Mouse (Mus musculus): ENCODE data around the gene Ccdc124. TPM values are rescaled to one million over a fixed set of nuclear protein-coding genes. Genes with fewer than 3 reads are reported as not detected.
A peak's percentile ranks its signal among the peaks of the same experiment; 100 is the strongest.

Ccdc124 gene
- polyA plus RNA-seq, 1 experiment from 2014 or later: 43.1 TPM

GRCm38 (mm10) chr8:70879500-70879899 lies 5.8 kb upstream of the Ccdc124 start:
- Histone ChIP-seq H3K4me1 (ENCODE audit: control insufficient read depth, low read depth, low read length) (peaks cover 4% of the 10 kb centered on the region), H3K9ac (ENCODE audit: low read depth, low read length) (no peak overlapping the region), H3K4me2 (ENCODE audit: low read depth, low read length) (no peak overlapping the region), H3K9me3 (replicated peaks; ENCODE audit: control insufficient read depth, low read length) (no peaks in the 10 kb centered on the region), H3K27ac (ENCODE audit: low read length) (no peak overlapping the region), H3K36me3 (ENCODE audit: control insufficient read depth, insufficient read depth) (no peaks in the 10 kb centered on the region), H3K4me3 (ENCODE audit: low read depth, low read length) (no peak overlapping the region), H3K27me3 (ENCODE audit: control insufficient read depth, insufficient read depth, low read depth, low read length) (peaks cover 13% of the 10 kb centered on the region)
- no peak for ATAC-seq (ENCODE audit: low read depth)
- 53% methylated on average over 4 of the region's 4 CpGs for WGBS (ENCODE audit: insufficient replicate concordance)

- H3K36me3 ChIP-seq (ENCODE audit: control insufficient read depth, insufficient read depth): no peaks in the 10 kb centered on the region
These were observed 4.4 kb upstream of the Ccdc124 start for GRCm38 (mm10) chr8:70878178-70878577.

DNA sequence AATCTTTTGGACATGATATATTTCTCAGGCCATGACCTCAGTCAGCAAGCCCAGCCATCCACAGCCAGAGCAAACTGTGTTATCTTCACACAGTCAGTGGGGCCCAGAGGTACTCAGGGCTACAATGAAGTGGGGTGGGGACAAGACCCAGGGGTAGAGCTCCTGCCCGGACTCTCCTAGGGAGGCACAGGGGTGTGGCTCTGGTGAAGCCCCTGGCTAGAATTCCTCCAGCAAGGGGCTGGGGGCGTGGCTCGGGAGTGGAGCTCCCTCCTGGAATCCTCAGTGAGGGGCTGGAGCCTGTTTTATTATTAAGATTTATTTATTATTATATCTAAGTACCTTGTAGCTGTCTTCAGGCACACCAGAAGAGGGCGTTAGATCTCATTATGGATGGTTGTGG lies 2.6 kb upstream of the Ccdc124 start:
- Histone ChIP-seq H3K9ac (ENCODE audit: low read depth, low read length) (no peak overlapping the region), H3K4me1 (ENCODE audit: control insufficient read depth, low read depth, low read length) (peaks cover 16% of the 10 kb centered on the region), H3K36me3 (ENCODE audit: control insufficient read depth, insufficient read depth) (no peaks in the 10 kb centered on the region), H3K27me3 (ENCODE audit: control insufficient read depth, insufficient read depth, low read depth, low read length) (peaks cover 13% of the 10 kb centered on the region), H3K4me3 (ENCODE audit: low read depth, low read length) (no peak overlapping the region), H3K27ac (ENCODE audit: low read length) (no peak overlapping the region), H3K9me3 (replicated peaks; ENCODE audit: control insufficient read depth, low read length) (no peaks in the 10 kb centered on the region), H3K4me2 (ENCODE audit: low read depth, low read length) (no peak overlapping the region)
- no peak for ATAC-seq (ENCODE audit: low read depth)
- WGBS (ENCODE audit: insufficient replicate concordance): 36% methylated on average over 4 of the region's 4 CpGs

More at GRCm38 (mm10) chr8:70878178-70878577, 4.4 kb upstream of the Ccdc124 start:
- 39% methylated on average over 2 of the region's 2 CpGs for WGBS (ENCODE audit: insufficient replicate concordance)
- H3K9ac ChIP-seq (ENCODE audit: low read depth, low read length): no peak overlapping the region
- H3K27me3 ChIP-seq (ENCODE audit: control insufficient read depth, insufficient read depth, low read depth, low read length): peaks cover 13% of the 10 kb centered on the region
- no peak overlapping the region for H3K4me3 ChIP-seq (ENCODE audit: low read depth, low read length)
- H3K9me3 ChIP-seq (replicated peaks; ENCODE audit: control insufficient read depth, low read length): no peaks in the 10 kb centered on the region
- H3K4me1 ChIP-seq (ENCODE audit: control insufficient read depth, low read depth, low read length): peaks cover 8% of the 10 kb centered on the region
- no peak overlapping the region for H3K4me2 ChIP-seq (ENCODE audit: low read depth, low read length)
- no peak for ATAC-seq (ENCODE audit: low read depth)
- H3K27ac ChIP-seq (ENCODE audit: low read length): no peak overlapping the region

GRCm38 (mm10) chr8:70874441-70874840 lies 706 bp upstream of the Ccdc124 start:
- Histone ChIP-seq H3K27me3 (ENCODE audit: control insufficient read depth, insufficient read depth, low read depth, low read length) (peaks cover 2% of the 10 kb centered on the region; the same call in 1 of the 2 replicates), H3K9me3 (replicated peaks; ENCODE audit: control insufficient read depth, low read length) (no peaks in the 10 kb centered on the region)
- WGBS (ENCODE audit: insufficient replicate concordance): 77% methylated on average over 13 of the region's 13 CpGs

DNA sequence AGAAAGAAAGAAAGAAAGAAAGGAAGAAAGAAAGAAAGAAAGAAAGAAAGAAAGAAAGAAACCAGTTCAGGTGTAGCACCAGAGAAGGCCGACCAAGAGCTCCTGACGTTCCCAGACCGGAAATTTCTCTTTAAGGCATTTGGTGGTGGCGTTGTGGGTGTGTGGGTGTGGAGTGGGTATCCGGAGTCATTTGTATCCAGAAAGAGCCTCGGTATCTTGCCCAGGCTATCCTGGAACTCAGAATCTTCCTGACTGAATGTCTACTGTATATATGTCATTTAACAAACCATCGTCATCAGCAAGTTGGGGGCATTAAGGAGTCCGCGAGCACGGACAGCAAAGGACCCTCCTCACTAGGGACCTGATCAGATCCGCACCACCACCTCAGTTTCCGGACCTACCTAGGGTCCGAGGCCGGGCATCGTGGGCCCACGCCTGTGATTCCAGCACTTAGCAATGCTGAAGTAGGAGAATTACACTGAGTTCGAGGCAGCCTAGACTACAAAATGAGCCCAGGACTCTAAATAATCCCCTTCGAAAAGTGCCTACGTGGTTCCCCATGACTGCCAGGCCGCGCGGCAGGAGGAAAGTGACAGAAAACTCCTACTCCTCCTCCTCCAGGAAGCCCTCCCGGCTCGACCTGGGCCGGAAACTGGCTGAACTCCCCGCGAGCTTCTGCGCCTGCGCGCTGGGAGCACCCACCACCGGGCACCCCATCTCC lies 932 bp downstream of the Ccdc124 start:
- peak overlapping the region; percentile 64 for H3K27ac ChIP-seq (ENCODE audit: low read length)
- ATAC-seq (ENCODE audit: low read depth): no peak

More at GRCm38 (mm10) chr8:70874441-70874840, 706 bp upstream of the Ccdc124 start:
- ATAC-seq (ENCODE audit: low read depth): no peak
- no peak overlapping the region for H3K27ac ChIP-seq (ENCODE audit: low read length)
- no peak overlapping the region for H3K4me3 ChIP-seq (ENCODE audit: low read depth, low read length)
- no peak overlapping the region for H3K9ac ChIP-seq (ENCODE audit: low read depth, low read length)
- no peak overlapping the region for H3K4me2 ChIP-seq (ENCODE audit: low read depth, low read length)
- H3K4me1 ChIP-seq (ENCODE audit: control insufficient read depth, low read depth, low read length): peaks cover 23% of the 10 kb centered on the region
- no peaks in the 10 kb centered on the region for H3K36me3 ChIP-seq (ENCODE audit: control insufficient read depth, insufficient read depth)

GRCm38 (mm10) chr8:70871195-70871807 lies 2.4 kb downstream of the Ccdc124 start:
- no peak overlapping the region for H3K27ac ChIP-seq (ENCODE audit: low read length)

More for the DNA sequence above, 932 bp downstream of the Ccdc124 start:
- peaks cover 40% of the 10 kb centered on the region for H3K4me1 ChIP-seq (ENCODE audit: control insufficient read depth, low read depth, low read length)
- peaks cover 3% of the 10 kb centered on the region; the same call in 1 of the 2 replicates for H3K36me3 ChIP-seq (ENCODE audit: control insufficient read depth, insufficient read depth)
- H3K9ac ChIP-seq (ENCODE audit: low read depth, low read length): peak overlapping the region; percentile 76
- H3K27me3 ChIP-seq (ENCODE audit: control insufficient read depth, insufficient read depth, low read depth, low read length): no peaks in the 10 kb centered on the region
- H3K4me2 ChIP-seq (ENCODE audit: low read depth, low read length): peak overlapping the region; percentile 70
- no peaks in the 10 kb centered on the region for H3K9me3 ChIP-seq (replicated peaks; ENCODE audit: control insufficient read depth, low read length)
- 3% methylated on average over 31 of the region's 31 CpGs for WGBS (ENCODE audit: insufficient replicate concordance)
- H3K4me3 ChIP-seq (ENCODE audit: low read depth, low read length): peak overlapping the region; percentile 75

DNA sequence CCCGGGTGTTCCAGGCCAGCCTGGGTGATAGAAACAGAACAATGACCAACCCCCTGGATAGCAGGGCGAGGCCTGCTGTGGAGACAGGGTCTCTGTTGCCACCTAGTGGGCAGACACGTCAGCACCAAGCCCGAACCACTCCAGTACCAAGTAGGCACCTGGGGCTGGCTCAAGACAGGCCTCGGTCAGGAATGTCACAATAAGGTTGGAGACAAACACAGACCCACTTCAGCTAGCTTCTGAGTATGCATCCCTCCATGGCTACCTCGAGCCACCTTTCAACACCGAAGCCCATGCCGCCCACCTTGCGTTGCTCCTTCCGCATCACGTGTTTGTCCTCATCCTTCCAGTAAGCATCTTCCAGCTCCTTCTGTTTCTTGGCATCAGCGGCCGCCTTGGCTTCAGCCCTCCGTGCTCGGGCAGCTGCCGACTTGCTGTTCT lies 4.1 kb downstream of the Ccdc124 start:
- peaks cover 8% of the 10 kb centered on the region for H3K27me3 ChIP-seq (ENCODE audit: control insufficient read depth, insufficient read depth, low read depth, low read length)
- no peak overlapping the region for H3K9ac ChIP-seq (ENCODE audit: low read depth, low read length)
- H3K4me1 ChIP-seq (ENCODE audit: control insufficient read depth, low read depth, low read length): peaks cover 54% of the 10 kb centered on the region
- no peak overlapping the region for H3K4me2 ChIP-seq (ENCODE audit: low read depth, low read length)
- no peak overlapping the region for H3K4me3 ChIP-seq (ENCODE audit: low read depth, low read length)
- peaks cover 3% of the 10 kb centered on the region; the same call in 1 of the 2 replicates for H3K36me3 ChIP-seq (ENCODE audit: control insufficient read depth, insufficient read depth)
- ATAC-seq (ENCODE audit: low read depth): no peak
- no peak overlapping the region for H3K27ac ChIP-seq (ENCODE audit: low read length)
- no peaks in the 10 kb centered on the region for H3K9me3 ChIP-seq (replicated peaks; ENCODE audit: control insufficient read depth, low read length)
- WGBS (ENCODE audit: insufficient replicate concordance): 51% methylated on average over 16 of the region's 16 CpGs

More at GRCm38 (mm10) chr8:70871195-70871807, 2.4 kb downstream of the Ccdc124 start:
- 85% methylated on average over 5 of the region's 5 CpGs for WGBS (ENCODE audit: insufficient replicate concordance)
- H3K4me1 ChIP-seq (ENCODE audit: control insufficient read depth, low read depth, low read length): peaks cover 43% of the 10 kb centered on the region
- H3K4me2 ChIP-seq (ENCODE audit: low read depth, low read length): no peak overlapping the region
- no peak overlapping the region for H3K4me3 ChIP-seq (ENCODE audit: low read depth, low read length)
- no peak overlapping the region for H3K9ac ChIP-seq (ENCODE audit: low read depth, low read length)
- no peak for ATAC-seq (ENCODE audit: low read depth)
- H3K36me3 ChIP-seq (ENCODE audit: control insufficient read depth, insufficient read depth): peaks cover 3% of the 10 kb centered on the region; the same call in 1 of the 2 replicates
- H3K27me3 ChIP-seq (ENCODE audit: control insufficient read depth, insufficient read depth, low read depth, low read length): no peaks in the 10 kb centered on the region
- H3K9me3 ChIP-seq (replicated peaks; ENCODE audit: control insufficient read depth, low read length): no peaks in the 10 kb centered on the region

- peaks cover 12% of the 10 kb centered on the region for H3K27me3 ChIP-seq (ENCODE audit: control insufficient read depth, insufficient read depth, low read depth, low read length)
- H3K36me3 ChIP-seq (ENCODE audit: control insufficient read depth, insufficient read depth): peaks cover 3% of the 10 kb centered on the region; the same call in 1 of the 2 replicates
- peak overlapping the region; percentile 52 for H3K4me2 ChIP-seq (ENCODE audit: low read depth, low read length)
- no peaks in the 10 kb centered on the region for H3K9me3 ChIP-seq (replicated peaks; ENCODE audit: control insufficient read depth, low read length)
- H3K9ac ChIP-seq (ENCODE audit: low read depth, low read length): no peak overlapping the region
- peaks cover 59% of the 10 kb centered on the region for H3K4me1 ChIP-seq (ENCODE audit: control insufficient read depth, low read depth, low read length)
- peak overlapping the region; percentile 41; the same call in 1 of the 2 replicates for H3K4me3 ChIP-seq (ENCODE audit: low read depth, low read length)
- 47% methylated on average over 5 of the region's 5 CpGs for WGBS (ENCODE audit: insufficient replicate concordance)
- no peak for ATAC-seq (ENCODE audit: low read depth)
- no peak overlapping the region for H3K27ac ChIP-seq (ENCODE audit: low read length)
These were observed 4.5 kb downstream of the Ccdc124 start for GRCm38 (mm10) chr8:70869199-70869571.
